Mouse (Mus musculus) lung, postnatal 36 days (tissue): ENCODE measurements at regions not wholly inside any gene's neighbourhood (a gene's known extent, or its start where the extent isn't known, plus 50 kb on each side); places are given as distances from the start of the nearest gene placed in this dataset.

Experiments used
- DNase-seq: peaks from one replicate; pipeline ENCODE4 v3.0.0; 2022; ENCODE audit warnings: mixed read lengths

DNA sequence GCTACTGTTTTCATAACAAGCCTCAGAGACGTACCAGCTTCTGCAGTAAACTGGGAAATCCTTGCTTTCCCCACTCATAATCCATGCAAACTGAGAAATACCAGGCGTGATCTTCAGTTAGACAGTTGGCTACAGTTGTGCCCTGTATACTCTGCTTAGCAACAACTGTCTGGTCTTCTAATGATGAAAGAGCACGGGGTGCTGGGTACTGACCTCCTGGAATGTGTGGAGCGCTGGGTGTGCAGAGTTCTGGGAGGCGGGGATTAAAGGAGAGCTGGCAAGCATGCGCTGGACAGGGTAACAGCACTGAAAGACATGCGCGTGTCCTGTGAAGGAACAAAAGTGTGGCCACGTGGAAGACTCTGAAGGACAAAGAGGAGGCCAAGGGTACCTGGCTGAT, 52.2 kb upstream of the Vgll2 start:
- no peak for DNase-seq
